Mouse (Mus musculus) right cerebral cortex, postnatal 10 days (tissue): ENCODE measurements at regions not wholly inside any gene's neighbourhood (a gene's known extent, or its start where the extent isn't known, plus 50 kb on each side); places are given as distances from the start of the nearest gene placed in this dataset.
A peak's percentile ranks its signal among the peaks of the same experiment; 100 is the strongest.

Experiments used
- DNase-seq, 2 experiments: peaks; one replicate each; pipeline ENCODE4 v3.0.0; 2021; ENCODE audit warnings: low spot score in 2 of 2

- DNase-seq: peak; percentile 39 to 78
Observed at GRCm38 (mm10) chrX:136321692-136322091, 51.6 kb downstream of the Bex3 start.

DNA sequence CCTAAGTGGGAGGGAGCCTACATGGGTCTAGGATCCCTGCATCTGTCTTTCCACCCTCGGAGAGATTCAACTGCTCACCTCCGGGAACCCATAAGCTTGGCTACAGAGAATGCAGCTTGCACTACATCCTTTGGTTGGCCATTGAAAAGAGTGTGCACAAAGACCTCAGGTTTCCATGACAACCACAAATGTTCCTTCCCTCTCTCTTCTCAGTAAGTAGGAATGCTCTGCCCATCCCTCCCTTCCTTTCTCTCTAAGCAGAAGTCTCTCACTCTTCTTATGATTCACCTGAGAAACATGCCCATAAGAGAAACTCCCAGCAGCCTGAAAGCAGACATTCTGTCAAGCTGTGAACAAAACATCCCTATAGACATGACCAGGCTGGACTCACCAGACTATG is 95.8 kb downstream of the Bex3 start:
- peak in 1 of 2 experiments; percentile 14 for DNase-seq
